ENCODE assay signal across 18 mouse cellular contexts in the genomic region with DNA sequence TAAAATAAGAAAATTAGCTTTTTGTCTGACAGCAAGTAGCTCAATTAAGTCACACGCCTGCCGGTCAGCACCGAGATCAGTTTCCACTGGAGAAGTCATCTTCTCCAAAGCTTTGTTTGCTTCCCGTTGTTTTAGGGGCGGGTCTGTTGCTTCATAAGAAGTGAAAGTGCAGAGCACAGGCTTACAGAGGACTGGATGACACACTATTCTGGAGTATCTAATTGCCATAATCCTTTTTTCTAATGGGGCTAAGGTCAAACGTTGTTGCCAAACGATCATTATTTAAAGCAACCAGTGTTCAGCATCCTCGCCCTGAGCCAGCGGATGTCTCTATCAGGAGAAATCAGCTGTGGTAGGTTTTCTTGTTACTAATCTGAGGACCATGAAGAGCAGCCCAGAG.
"Had no signal": no experiment of that assay in that cellular context is flagged by ENCODE, and none has a peak within 500 bp of the region (broad histone marks: within the 10 kb centered on the region; RNA-seq: fewer than 3 reads in every experiment).

No protein-coding gene starts in this region.

- H3K4me2 ChIP-seq: liver, embryonic 12.5 days; lung, embryonic 15.5 days; midbrain, embryonic 13.5 days; midbrain, embryonic 15.5 days; neural tube, embryonic 13.5 days; neural tube, embryonic 15.5 days had no signal

- H3K9me3 ChIP-seq: liver, embryonic 12.5 days; lung, embryonic 15.5 days; midbrain, embryonic 10.5 days; midbrain, embryonic 13.5 days; midbrain, embryonic 15.5 days; neural tube, embryonic 13.5 days; neural tube, embryonic 15.5 days had no signal

- H3K9ac ChIP-seq: liver, embryonic 12.5 days; liver, embryonic 14.5 days; lung, embryonic 15.5 days; midbrain, embryonic 13.5 days; midbrain, embryonic 15.5 days; neural tube, embryonic 13.5 days; neural tube, embryonic 15.5 days had no signal

- H3K36me3 ChIP-seq: liver, embryonic 12.5 days; lung, embryonic 15.5 days; midbrain, embryonic 10.5 days; midbrain, embryonic 13.5 days; midbrain, embryonic 15.5 days; neural tube, embryonic 13.5 days; neural tube, embryonic 15.5 days had no signal

- ATAC-seq: liver, embryonic 12.5 days; midbrain, embryonic 13.5 days; midbrain, embryonic 15.5 days had no signal

- DNase-seq: lung, postnatal 4 days; retina, postnatal 1 day; right cerebral cortex, adult 18-20 months; right cerebral cortex, postnatal 25 days; right cerebral cortex, postnatal 4 days; spleen, adult 18-20 months; thymus, adult 18-20 months; thymus, postnatal 14 days; thymus, postnatal 36 days had no signal

- H3K4me3 ChIP-seq: liver, embryonic 12.5 days; lung, embryonic 15.5 days; midbrain, embryonic 10.5 days; midbrain, embryonic 13.5 days; midbrain, embryonic 15.5 days; myocyte; neural tube, embryonic 13.5 days; neural tube, embryonic 15.5 days had no signal

- H3K27me3 ChIP-seq: liver, embryonic 12.5 days; midbrain, embryonic 13.5 days; midbrain, embryonic 15.5 days; neural tube, embryonic 13.5 days; neural tube, embryonic 15.5 days had no signal

- H3K27ac ChIP-seq: liver, embryonic 12.5 days; liver, embryonic 14.5 days; lung, embryonic 15.5 days; midbrain, embryonic 10.5 days; midbrain, embryonic 13.5 days; midbrain, embryonic 15.5 days; neural tube, embryonic 13.5 days; neural tube, embryonic 15.5 days had no signal

- H3K4me1 ChIP-seq: liver, embryonic 12.5 days; lung, embryonic 15.5 days; midbrain, embryonic 10.5 days; midbrain, embryonic 13.5 days; midbrain, embryonic 15.5 days had no signal
